Mouse (Mus musculus): ENCODE data around the gene Spcs2.

DNA sequence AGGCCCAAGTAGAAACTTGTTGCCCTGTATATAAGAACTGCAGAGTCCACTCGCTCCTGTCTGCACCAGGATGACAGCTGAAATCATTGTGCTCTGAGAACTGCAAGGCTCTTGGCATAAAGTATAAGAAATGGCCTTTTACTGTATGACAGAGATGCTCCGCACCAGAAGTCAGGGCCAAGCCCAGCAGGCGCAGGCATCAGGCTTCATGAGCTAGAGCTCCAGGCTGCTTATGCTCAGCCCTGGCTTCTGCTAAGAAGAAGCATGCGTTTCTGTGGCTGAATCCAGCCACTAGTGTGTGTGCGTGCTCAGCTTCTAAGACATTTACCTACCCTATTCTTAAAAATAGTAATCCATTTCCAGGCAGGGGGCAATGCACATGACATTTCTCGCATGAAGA, 31.2 kb upstream of the Spcs2 start:
- TF ChIP-seq CTCF (IDR thresholded peaks at IDR 0.05; ENCODE audit: low read depth) (no peak), EP300 (IDR thresholded peaks at IDR 0.05; ENCODE audit: low read depth) (no peak)
